Mouse (Mus musculus) midbrain, embryonic 15.5 days (tissue): Measurements from ENCODE around the gene Gm12258. TPM values are rescaled to one million over a fixed set of nuclear protein-coding genes. Genes with fewer than 3 reads are reported as not detected.
"Not testable (repeated sequence)": the region's sequence is repeated elsewhere in the genome, so short reads cannot be mapped to it uniquely, and the experiment has no call there.

ENCODE experiments used
- ATAC-seq: fragments of 200-750 bp; cut with Nextera tagmentation; replicated peaks from 2 replicates; pipeline ENCODE4 v1.8.0; 2017; ENCODE audit warnings: moderate TSS enrichment
- H3K27ac ChIP-seq: fragments of 300-500 bp; sonication (generic); 2 replicates; pipeline ENCODE4 v1.5.1; 2015; ENCODE audit warnings: mild to moderate bottlenecking, inconsistent platforms
- H3K27me3 ChIP-seq: fragments of 300-500 bp; sonication (generic); replicated peaks from 2 replicates; pipeline ENCODE4 v1.6.1; 2015; ENCODE audit warnings: inconsistent platforms
- H3K36me3 ChIP-seq: fragments of 300-500 bp; sonication (generic); replicated peaks from 2 replicates; pipeline ENCODE4 v1.6.1; 2015; ENCODE audit warnings: inconsistent platforms
- H3K4me1 ChIP-seq: fragments of 300-500 bp; sonication (generic); 2 replicates; pipeline ENCODE4 v1.6.1; 2015; ENCODE audit warnings: inconsistent platforms
- H3K4me2 ChIP-seq: fragments of 300-500 bp; sonication (generic); 2 replicates; pipeline ENCODE4 v1.6.1; 2015; ENCODE audit warnings: inconsistent platforms, mild to moderate bottlenecking, moderate library complexity
- H3K4me3 ChIP-seq: fragments of 300-500 bp; sonication (generic); 2 replicates; pipeline ENCODE4 v1.5.1; 2015; ENCODE audit warnings: mild to moderate bottlenecking, inconsistent platforms
- H3K9ac ChIP-seq: fragments of 300-500 bp; sonication (generic); 2 replicates; pipeline ENCODE4 v1.6.1; 2015; ENCODE audit warnings: mild to moderate bottlenecking, inconsistent platforms
- H3K9me3 ChIP-seq: fragments of 300-500 bp; sonication (generic); 2 replicates; pipeline ENCODE4 v1.6.1; 2016; ENCODE audit warnings: inconsistent platforms
- WGBS: fragments of 180-500 bp; shearing (Covaris S2); methylation state at CpG from one replicate; pipeline ENCODE4 v1.1.7; 2015; ENCODE audit warnings: mixed read lengths; 5-methylcytosine and 5-hydroxymethylcytosine counted together
- polyA plus RNA-seq: library from polyadenylated mRNA; unstranded; fragments of >200 nt; fragmentation: Nextera tagmentation; extraction: Ambion mirVana; gene quantifications from 2 replicates; pipeline ENCODE4 v1.2.1, GENCODE M21; 2015

Gene Gm12258
- polyA plus RNA-seq: 24.7 and 25.4 TPM in 2 replicates

DNA sequence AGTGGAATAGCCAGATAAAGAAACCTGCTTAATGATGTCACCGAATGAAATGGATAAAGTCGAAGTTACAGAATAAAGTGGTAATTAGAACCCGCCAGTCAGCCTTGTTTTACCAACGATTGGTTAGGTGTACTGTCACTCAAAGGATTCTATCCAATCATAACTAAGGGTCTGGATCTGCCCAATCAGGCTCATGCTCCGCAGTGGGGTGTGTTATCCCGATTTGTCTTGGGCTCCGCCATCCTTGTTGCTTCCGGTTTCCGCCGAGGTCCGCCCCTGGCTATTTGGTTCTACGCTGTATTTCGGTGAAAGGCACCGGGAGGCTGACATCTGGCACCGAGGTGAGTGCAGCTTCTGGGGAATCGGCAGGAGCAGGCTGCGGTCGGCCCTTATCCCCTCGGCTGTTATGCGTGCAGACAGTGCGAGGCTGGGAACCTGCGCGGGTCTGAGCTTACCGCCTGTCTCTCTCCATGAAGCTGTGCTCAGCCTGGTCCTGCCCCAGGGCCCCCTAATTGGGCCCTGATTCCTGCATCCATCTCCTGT is at the start of gene Gm12258:
TSS of gene Gm12258 (plus strand) at position 240 of the 543 bp plus-strand sequence.
- peak; percentile 100 for ATAC-seq
- H3K4me3 ChIP-seq: peak within 1 kb of the TSS; percentile 84

DNA sequence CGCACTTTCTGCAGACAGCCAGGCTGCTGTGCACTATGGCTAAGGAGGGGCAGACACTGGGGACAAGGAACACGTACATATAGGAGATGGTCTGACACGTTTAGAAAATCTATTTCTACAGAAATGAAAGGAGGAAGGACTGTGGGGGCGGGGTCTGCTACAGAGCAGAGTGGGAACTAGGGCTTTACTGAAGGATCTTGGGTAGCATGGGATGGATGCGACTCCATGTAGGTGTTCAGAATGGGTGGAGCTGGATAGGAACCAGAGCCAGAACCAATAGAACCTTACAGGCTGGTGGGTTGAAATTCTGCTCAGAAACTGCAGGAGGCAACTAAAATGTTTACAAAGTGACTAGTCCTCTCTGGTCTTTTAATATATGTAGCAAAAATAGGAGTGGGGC is 47.2 kb upstream of the Gm12258 start:
- Histone ChIP-seq H3K9ac (no peak overlapping the region), H3K36me3 (no peaks in the 10 kb centered on the region), H3K4me3 (no peak overlapping the region), H3K9me3 (no peaks in the 10 kb centered on the region), H3K27me3 (no peaks in the 10 kb centered on the region), H3K4me1 (peaks cover 7% of the 10 kb centered on the region; the same call in 1 of the 2 replicates), H3K4me2 (no peak overlapping the region), H3K27ac (no peak overlapping the region)
- WGBS: 83% methylated on average over 5 of the region's 5 CpGs
- no peak for ATAC-seq

More for the DNA sequence above, at the start of gene Gm12258:
- under 1% methylated on average over 24 of the region's 24 CpGs for WGBS
- no peaks in the 10 kb centered on the region for H3K27me3 ChIP-seq
- H3K4me2 ChIP-seq: peak within 1 kb of the TSS; percentile 76
- H3K36me3 ChIP-seq: peaks cover 21% of the 10 kb centered on the region
- H3K4me1 ChIP-seq: peaks cover 15% of the 10 kb centered on the region
- peak within 1 kb of the TSS; percentile 95 for H3K9ac ChIP-seq
- peak within 1 kb of the TSS; percentile 90 for H3K27ac ChIP-seq
- no peaks in the 10 kb centered on the region for H3K9me3 ChIP-seq

DNA sequence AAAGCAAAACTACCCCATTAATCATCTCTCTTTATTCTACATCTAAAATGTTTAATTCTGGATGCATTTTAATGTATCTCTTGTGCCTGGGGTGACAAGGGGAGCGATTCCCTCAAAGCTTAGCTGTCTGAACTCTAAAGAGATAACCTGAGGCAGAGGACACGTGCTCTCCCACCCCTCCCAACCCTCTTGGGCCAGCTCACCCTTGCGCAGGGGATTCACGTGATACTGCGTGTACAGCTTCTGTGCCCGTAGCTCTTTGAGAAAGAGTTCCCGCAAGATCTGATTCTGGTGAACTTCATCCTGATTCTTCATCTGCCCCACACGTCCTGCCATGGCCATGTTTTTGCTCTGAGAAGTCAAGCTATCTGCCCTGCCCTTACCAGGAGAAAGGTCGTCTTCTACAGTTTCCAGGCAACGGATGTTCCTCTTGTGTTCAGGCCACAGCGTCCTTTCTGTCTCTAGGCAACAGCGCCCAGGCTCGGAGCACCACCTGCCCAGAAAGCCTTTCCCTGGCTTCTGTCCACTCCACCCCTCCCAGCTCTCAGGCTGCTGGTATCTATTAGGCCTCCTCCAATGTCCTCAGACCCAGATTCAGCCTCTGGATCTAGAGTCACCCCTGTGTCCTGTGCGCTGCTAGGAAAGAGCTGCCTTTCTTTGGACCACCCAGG is 45.3 kb upstream of the Gm12258 start, which contains the start of gene Fam183b:
TSS of gene Fam183b (minus strand) at position 403 of the 671 bp plus-strand sequence.
- H3K9ac ChIP-seq: no peak within 1 kb of the TSS
- H3K36me3 ChIP-seq: no peaks in the 10 kb centered on the region
- no peak within 1 kb of the TSS for H3K27ac ChIP-seq
- no peaks in the 10 kb centered on the region for H3K9me3 ChIP-seq
- no peaks in the 10 kb centered on the region for H3K27me3 ChIP-seq
- H3K4me2 ChIP-seq: peak within 1 kb of the TSS; percentile 37
- peaks cover 7% of the 10 kb centered on the region; the same call in 1 of the 2 replicates for H3K4me1 ChIP-seq
- ATAC-seq: peak; percentile 74; the same call in 1 of the 2 replicates
- 29% methylated on average over 14 of the region's 14 CpGs for WGBS
- peak within 1 kb of the TSS; percentile 10 for H3K4me3 ChIP-seq

DNA sequence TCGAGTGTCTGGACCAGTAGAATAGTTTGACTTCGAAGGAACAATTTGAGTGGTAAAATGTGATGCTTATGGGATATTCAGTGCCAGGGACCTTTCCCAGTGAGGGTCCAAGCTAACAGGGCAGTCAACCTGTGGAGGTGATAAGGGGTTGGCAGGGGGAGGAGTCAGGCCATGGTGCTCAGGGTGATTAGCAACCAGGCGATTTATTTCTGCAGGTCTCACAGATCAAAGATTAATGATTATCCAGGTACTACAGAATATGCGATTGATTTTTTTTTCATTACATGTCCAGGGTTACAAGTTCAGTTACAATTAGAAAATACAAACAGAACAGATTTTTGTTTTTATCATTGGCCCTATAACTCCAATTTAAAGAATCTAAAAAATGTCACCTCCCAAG is 43.1 kb upstream of the Gm12258 start:
- ATAC-seq: no peak
- no peak overlapping the region for H3K4me3 ChIP-seq
- H3K9ac ChIP-seq: no peak overlapping the region
- no peaks in the 10 kb centered on the region for H3K27me3 ChIP-seq
- no peak overlapping the region for H3K4me2 ChIP-seq
- WGBS: 74% methylated on average over 4 of the region's 4 CpGs
- H3K4me1 ChIP-seq: peaks cover 7% of the 10 kb centered on the region; the same call in 1 of the 2 replicates
- no peaks in the 10 kb centered on the region for H3K9me3 ChIP-seq
- H3K36me3 ChIP-seq: no peaks in the 10 kb centered on the region
- H3K27ac ChIP-seq: no peak overlapping the region

DNA sequence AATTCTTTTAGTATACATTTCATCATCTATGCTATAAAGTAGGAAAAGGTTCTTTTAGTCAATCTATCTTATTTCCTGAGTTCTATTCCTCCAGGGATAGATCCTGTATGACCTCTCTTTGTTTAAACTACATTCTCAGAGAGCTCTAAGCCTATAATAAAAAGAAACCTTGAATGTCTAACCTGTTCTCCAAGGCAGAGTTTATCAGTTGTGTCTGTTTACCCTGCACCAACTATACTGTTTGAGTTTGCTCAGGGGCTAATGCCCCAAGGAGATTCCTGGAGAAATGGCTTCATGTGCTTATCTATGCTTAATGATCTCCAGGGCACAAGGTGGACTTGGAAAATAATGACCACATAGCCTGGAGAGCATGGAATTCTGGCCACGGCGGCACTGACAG is 42.6 kb upstream of the Gm12258 start:
- peaks cover 7% of the 10 kb centered on the region; the same call in 1 of the 2 replicates for H3K4me1 ChIP-seq
- H3K4me3 ChIP-seq: no peak overlapping the region
- no peak overlapping the region for H3K27ac ChIP-seq
- 77% methylated on average over 2 of the region's 2 CpGs for WGBS
- no peak overlapping the region for H3K9ac ChIP-seq
- ATAC-seq: no peak
- no peaks in the 10 kb centered on the region for H3K27me3 ChIP-seq
- no peaks in the 10 kb centered on the region for H3K36me3 ChIP-seq
- H3K4me2 ChIP-seq: no peak overlapping the region
- H3K9me3 ChIP-seq: no peaks in the 10 kb centered on the region

DNA sequence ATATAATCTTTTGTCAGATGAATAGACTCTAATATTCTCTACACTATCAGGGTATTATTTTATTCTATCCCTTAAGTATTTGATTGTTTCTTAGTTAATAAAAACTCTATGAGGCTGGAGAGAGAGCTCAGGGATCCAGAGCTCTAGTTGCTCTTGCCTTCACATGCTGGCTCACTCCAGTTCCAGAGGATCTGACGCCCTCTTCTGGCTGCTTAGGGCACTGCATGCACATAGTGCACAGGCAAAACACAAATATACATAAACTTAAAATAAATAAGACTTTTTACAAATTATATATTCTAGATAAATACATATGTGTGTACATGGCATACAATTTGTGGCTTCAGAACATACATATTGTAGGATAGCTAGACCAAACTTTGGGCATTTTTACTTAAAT is 35.0 kb upstream of the Gm12258 start:
- no peak overlapping the region for H3K4me2 ChIP-seq
- no peaks in the 10 kb centered on the region for H3K27me3 ChIP-seq
- H3K36me3 ChIP-seq: no peaks in the 10 kb centered on the region
- WGBS: 16% methylated on average over 1 of the region's 1 CpGs
- H3K27ac ChIP-seq: no peak overlapping the region
- no peak overlapping the region for H3K4me3 ChIP-seq
- no peak overlapping the region for H3K9ac ChIP-seq
- H3K9me3 ChIP-seq: no peaks in the 10 kb centered on the region
- no peak for ATAC-seq
- no peaks in the 10 kb centered on the region for H3K4me1 ChIP-seq

DNA sequence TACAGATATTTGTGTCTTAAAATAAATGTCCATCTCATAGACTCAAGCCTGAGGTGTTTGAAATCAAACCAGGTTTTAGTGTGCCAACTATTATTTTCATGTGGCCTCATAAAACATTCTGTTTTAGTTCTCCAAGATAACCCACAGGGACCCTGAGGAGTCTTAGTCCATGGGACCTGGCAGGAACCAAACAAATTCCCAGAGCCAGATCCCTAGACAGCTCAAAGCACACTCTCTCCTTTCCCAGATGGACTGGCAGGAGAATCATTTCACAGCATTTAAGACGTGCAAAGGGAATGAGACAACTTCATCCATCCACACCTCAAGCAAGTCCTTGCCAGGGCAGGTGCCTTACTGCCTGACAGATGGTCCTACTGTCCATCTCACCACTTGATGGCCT is 32.3 kb upstream of the Gm12258 start, which contains the start of gene Olfr313:
TSS of gene Olfr313 (plus strand) at position 301 of the 400 bp plus-strand sequence.
- not testable (repeated sequence) for H3K27ac ChIP-seq, H3K9me3 ChIP-seq, ATAC-seq, H3K4me1 ChIP-seq, H3K9ac ChIP-seq, H3K36me3 ChIP-seq, H3K4me3 ChIP-seq, H3K27me3 ChIP-seq, H3K4me2 ChIP-seq
- WGBS: 70% methylated on average over 1 of the region's 1 CpGs

DNA sequence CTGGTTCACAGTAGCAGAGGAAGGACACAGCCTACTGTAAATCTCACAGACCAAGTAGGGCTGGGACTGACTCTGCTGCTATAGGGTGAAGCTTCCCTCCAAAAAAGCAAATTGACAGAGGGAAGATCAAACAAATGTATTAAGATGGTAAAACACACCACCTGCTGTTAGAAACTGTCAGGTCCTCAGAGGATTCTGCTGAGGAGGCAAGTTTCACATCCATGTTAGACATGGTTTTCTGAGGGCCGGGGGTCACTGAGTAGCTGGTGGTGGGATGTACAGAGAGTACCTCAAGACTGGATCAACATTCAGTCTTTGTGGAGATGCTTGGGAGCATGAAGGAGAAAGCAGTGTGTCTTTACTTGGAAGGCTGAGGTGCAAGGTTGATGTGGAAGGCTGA is 31.3 kb upstream of the Gm12258 start:
- no peak overlapping the region for H3K4me3 ChIP-seq
- H3K36me3 ChIP-seq: no peaks in the 10 kb centered on the region
- H3K27me3 ChIP-seq: no peaks in the 10 kb centered on the region
- H3K4me1 ChIP-seq: no peaks in the 10 kb centered on the region
- WGBS: 75% methylated on average over 1 of the region's 1 CpGs
- ATAC-seq: no peak
- no peak overlapping the region for H3K27ac ChIP-seq
- no peak overlapping the region for H3K4me2 ChIP-seq
- no peaks in the 10 kb centered on the region for H3K9me3 ChIP-seq
- H3K9ac ChIP-seq: no peak overlapping the region

DNA sequence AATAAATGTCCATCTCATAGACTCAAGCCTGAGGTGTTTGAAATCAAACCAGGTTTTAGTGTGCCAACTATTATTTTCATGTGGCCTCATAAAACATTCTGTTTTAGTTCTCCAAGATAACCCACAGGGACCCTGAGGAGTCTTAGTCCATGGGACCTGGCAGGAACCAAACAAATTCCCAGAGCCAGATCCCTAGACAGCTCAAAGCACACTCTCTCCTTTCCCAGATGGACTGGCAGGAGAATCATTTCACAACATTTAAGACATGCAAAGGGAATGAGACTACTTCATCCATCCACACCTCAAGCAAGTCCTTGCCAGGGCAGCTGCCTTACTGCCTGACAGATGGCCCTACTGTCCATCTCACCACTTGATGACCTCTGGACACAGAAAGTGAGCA is 18.0 kb upstream of the Gm12258 start, which contains the start of gene Olfr312:
TSS of gene Olfr312 (plus strand) at position 301 of the 400 bp plus-strand sequence.
- not testable (repeated sequence) for H3K4me3 ChIP-seq, H3K27me3 ChIP-seq, ATAC-seq, H3K36me3 ChIP-seq, H3K4me1 ChIP-seq, H3K27ac ChIP-seq, H3K4me2 ChIP-seq, H3K9me3 ChIP-seq, H3K9ac ChIP-seq

DNA sequence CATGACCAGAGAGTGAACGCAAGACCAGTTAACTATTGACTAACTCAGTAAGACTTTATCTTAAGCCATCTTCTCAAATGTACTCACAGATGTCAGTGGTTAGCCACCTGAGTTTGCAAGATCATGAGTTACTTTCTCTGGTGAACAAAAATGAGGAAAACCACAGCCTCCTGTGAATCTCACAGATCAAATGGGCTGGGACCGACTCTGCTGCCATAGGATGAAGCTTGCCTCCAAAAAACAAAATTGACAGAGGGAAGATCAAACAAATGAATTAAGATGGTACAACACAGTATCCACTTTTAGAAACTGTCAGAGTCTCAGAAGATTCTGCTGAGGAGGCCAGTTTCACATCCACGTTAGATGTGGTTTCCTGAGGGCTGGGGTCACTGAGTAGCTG is 17.2 kb upstream of the Gm12258 start:
- H3K4me2 ChIP-seq: no peak overlapping the region
- H3K4me3 ChIP-seq: no peak overlapping the region
- no peak for ATAC-seq
- H3K9me3 ChIP-seq: no peaks in the 10 kb centered on the region
- H3K27ac ChIP-seq: no peak overlapping the region
- no peaks in the 10 kb centered on the region for H3K4me1 ChIP-seq
- 85% methylated on average over 3 of the region's 3 CpGs for WGBS
- H3K9ac ChIP-seq: no peak overlapping the region
- no peaks in the 10 kb centered on the region for H3K27me3 ChIP-seq
- no peaks in the 10 kb centered on the region for H3K36me3 ChIP-seq

DNA sequence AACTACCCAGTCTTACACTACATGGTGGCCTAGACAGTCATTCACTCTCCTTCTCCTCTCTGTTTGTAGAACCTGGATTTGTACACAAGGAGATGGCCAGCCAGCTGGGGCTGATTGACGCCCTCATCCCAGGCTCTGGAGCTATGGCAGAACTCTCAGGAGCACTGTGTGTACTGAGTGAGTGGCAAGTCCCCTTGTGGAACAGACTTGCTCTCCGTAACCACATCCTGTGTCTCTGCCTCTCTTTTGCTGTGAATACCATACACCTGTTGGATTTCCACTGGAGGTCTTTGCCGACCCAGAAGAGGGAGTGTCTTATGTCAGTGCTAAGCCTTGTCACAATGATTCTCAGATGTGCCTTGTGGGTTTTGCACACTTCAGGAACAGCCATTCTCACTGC is 14.4 kb upstream of the Gm12258 start:
- not testable (repeated sequence) for H3K27ac ChIP-seq, H3K4me2 ChIP-seq, H3K27me3 ChIP-seq, ATAC-seq, H3K4me1 ChIP-seq, H3K9me3 ChIP-seq, H3K4me3 ChIP-seq, H3K9ac ChIP-seq, H3K36me3 ChIP-seq
- 86% methylated on average over 3 of the region's 3 CpGs for WGBS

DNA sequence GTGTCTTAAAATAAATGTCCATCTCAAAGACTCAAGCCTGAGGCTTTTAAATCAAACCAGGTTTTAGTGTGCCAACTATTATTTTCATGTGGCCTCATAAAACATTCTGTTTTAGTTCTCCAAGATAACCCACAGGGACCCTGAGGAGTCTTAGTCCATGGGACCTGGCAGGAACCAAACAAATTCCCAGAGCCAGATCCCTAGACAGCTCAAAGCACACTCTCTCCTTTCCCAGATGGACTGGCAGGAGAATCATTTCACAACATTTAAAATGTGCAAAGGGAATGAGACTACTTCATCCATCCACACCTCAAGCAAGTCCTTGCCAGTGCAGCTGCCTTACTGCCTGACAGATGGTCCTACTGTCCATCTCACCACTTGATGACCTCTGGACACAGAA is 8.0 kb upstream of the Gm12258 start, which contains the start of gene Olfr311:
TSS of gene Olfr311 (plus strand) at position 301 of the 400 bp plus-strand sequence.
- H3K4me3 ChIP-seq, H3K9me3 ChIP-seq, H3K9ac ChIP-seq, H3K4me2 ChIP-seq, H3K36me3 ChIP-seq, H3K4me1 ChIP-seq, H3K27me3 ChIP-seq, ATAC-seq, H3K27ac ChIP-seq: not testable (repeated sequence)

DNA sequence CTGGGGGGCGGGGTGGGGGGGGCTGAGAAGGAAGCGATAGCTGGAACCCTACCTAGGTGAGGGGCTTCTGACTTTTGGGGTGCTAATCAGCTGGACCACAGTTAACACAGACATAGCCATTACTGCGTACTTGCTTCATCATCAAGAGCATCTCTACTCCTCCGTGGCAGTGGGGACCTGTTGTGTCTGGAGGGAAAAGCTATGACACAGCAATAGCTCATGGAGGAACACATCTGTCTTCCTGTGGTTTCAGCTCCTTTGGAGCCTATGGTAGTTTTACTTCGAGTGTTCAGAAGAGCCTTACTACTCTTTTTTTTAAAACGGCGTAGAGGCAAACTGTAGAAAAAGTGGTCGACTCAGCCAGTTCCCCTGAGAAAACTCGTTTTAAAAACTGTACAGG is 678 bp downstream of the Gm12258 start:
- Histone ChIP-seq H3K27me3 (no peaks in the 10 kb centered on the region), H3K4me1 (peaks cover 15% of the 10 kb centered on the region), H3K9me3 (no peaks in the 10 kb centered on the region), H3K27ac (peak overlapping the region; percentile 90), H3K4me2 (peak overlapping the region; percentile 76), H3K4me3 (peak overlapping the region; percentile 84), H3K9ac (peak overlapping the region; percentile 95), H3K36me3 (peaks cover 24% of the 10 kb centered on the region)
- WGBS: 50% methylated on average over 9 of the region's 9 CpGs
- peak; percentile 16; the same call in 1 of the 2 replicates for ATAC-seq
